Mouse (Mus musculus): ENCODE data around the gene Msl1. TPM values are rescaled to one million over a fixed set of nuclear protein-coding genes. Genes with fewer than 3 reads are reported as not detected.
A peak's percentile ranks its signal among the peaks of the same experiment; 100 is the strongest.

The Msl1 gene
- polyA plus RNA-seq, 1 experiment from 2014 or later, result 25.0 TPM

GRCm38 (mm10) chr11:98767276-98767675, 28.0 kb upstream of the Msl1 start:
- peak overlapping the region; percentile 14; the same call in 1 of the 2 replicates for H3K9ac ChIP-seq (replicated peaks; ENCODE audit: low read length)
- no peak overlapping the region for H3K4me3 ChIP-seq (replicated peaks; ENCODE audit: low read depth, low read length)
- DNase-seq, result peak; percentile 69
- H3K4me2 ChIP-seq (ENCODE audit: low read length), result no peak overlapping the region
- H3K27me3 ChIP-seq (ENCODE audit: control insufficient read depth, insufficient read depth, low read length), result no peaks in the 10 kb centered on the region
- WGBS, result 22% methylated on average over 9 of the region's 9 CpGs
- peak; percentile 55 for ATAC-seq (ENCODE audit: low FRiP score, low TSS enrichment)
- peaks cover 65% of the 10 kb centered on the region for H3K36me3 ChIP-seq (ENCODE audit: control insufficient read depth, insufficient read depth, low read length)
- H3K4me1 ChIP-seq (ENCODE audit: control insufficient read depth, insufficient read depth, low read length), result peaks cover 31% of the 10 kb centered on the region
- H3K9me3 ChIP-seq (ENCODE audit: control insufficient read depth, low read length), result no peaks in the 10 kb centered on the region
- H3K27ac ChIP-seq (replicated peaks; ENCODE audit: low read depth, low read length), result peak overlapping the region; percentile 21

- H3K4me1 ChIP-seq (ENCODE audit: control insufficient read depth, insufficient read depth, low read length), result peaks cover 31% of the 10 kb centered on the region
- no peak overlapping the region for H3K4me3 ChIP-seq (replicated peaks; ENCODE audit: low read depth, low read length)
- peaks cover 62% of the 10 kb centered on the region for H3K36me3 ChIP-seq (ENCODE audit: control insufficient read depth, insufficient read depth, low read length)
- peak overlapping the region; percentile 75 for H3K27ac ChIP-seq (replicated peaks; ENCODE audit: low read depth, low read length)
- ATAC-seq (ENCODE audit: low FRiP score, low TSS enrichment), result no peak
- H3K9ac ChIP-seq (replicated peaks; ENCODE audit: low read length), result 0 out of 2 replicates have a peak overlapping the region, but pooled peaks have one; percentile 23
- H3K4me2 ChIP-seq (ENCODE audit: low read length), result peak overlapping the region; percentile 41
- H3K27me3 ChIP-seq (ENCODE audit: control insufficient read depth, insufficient read depth, low read length), result no peaks in the 10 kb centered on the region
- no peaks in the 10 kb centered on the region for H3K9me3 ChIP-seq (ENCODE audit: control insufficient read depth, low read length)
- 11% methylated on average over 4 of the region's 4 CpGs for WGBS
- peak; percentile 41 for DNase-seq
Observed at GRCm38 (mm10) chr11:98767713-98768112, 27.6 kb upstream of the Msl1 start.

GRCm38 (mm10) chr11:98768127-98769006, 26.9 kb upstream of the Msl1 start:
- WGBS, result 22% methylated on average over 37 of the region's 39 CpGs
- H3K4me3 ChIP-seq (replicated peaks; ENCODE audit: low read depth, low read length), result peak overlapping the region; percentile 12; the same call in 1 of the 2 replicates

GRCm38 (mm10) chr11:98769007-98769954, 26.0 kb upstream of the Msl1 start:
- 92% methylated on average over 25 of the region's 25 CpGs for WGBS
- Histone ChIP-seq H3K36me3 (ENCODE audit: control insufficient read depth, insufficient read depth, low read length) (peaks cover 46% of the 10 kb centered on the region), H3K4me2 (ENCODE audit: low read length) (no peak overlapping the region; the same call in 1 of the 2 replicates), H3K9ac (replicated peaks; ENCODE audit: low read length) (no peak overlapping the region), H3K27ac (replicated peaks; ENCODE audit: low read depth, low read length) (0 out of 2 replicates have a peak overlapping the region, but pooled peaks have one; percentile 75), H3K4me3 (replicated peaks; ENCODE audit: low read depth, low read length) (no peak overlapping the region), H3K4me1 (ENCODE audit: control insufficient read depth, insufficient read depth, low read length) (peaks cover 43% of the 10 kb centered on the region), H3K9me3 (ENCODE audit: control insufficient read depth, low read length) (no peaks in the 10 kb centered on the region), H3K27me3 (ENCODE audit: control insufficient read depth, insufficient read depth, low read length) (no peaks in the 10 kb centered on the region)
- no peak for DNase-seq
- ATAC-seq (ENCODE audit: low FRiP score, low TSS enrichment), result no peak

More at GRCm38 (mm10) chr11:98768127-98769006, 26.9 kb upstream of the Msl1 start:
- Histone ChIP-seq H3K4me2 (ENCODE audit: low read length) (peak overlapping the region; percentile 41), H3K4me1 (ENCODE audit: control insufficient read depth, insufficient read depth, low read length) (peaks cover 34% of the 10 kb centered on the region), H3K9me3 (ENCODE audit: control insufficient read depth, low read length) (no peaks in the 10 kb centered on the region), H3K9ac (replicated peaks; ENCODE audit: low read length) (0 out of 2 replicates have a peak overlapping the region, but pooled peaks have one; percentile 23), H3K27me3 (ENCODE audit: control insufficient read depth, insufficient read depth, low read length) (no peaks in the 10 kb centered on the region), H3K36me3 (ENCODE audit: control insufficient read depth, insufficient read depth, low read length) (peaks cover 55% of the 10 kb centered on the region), H3K27ac (replicated peaks; ENCODE audit: low read depth, low read length) (peak overlapping the region; percentile 75)
- ATAC-seq (ENCODE audit: low FRiP score, low TSS enrichment) (no peak), DNase-seq (peak; percentile 50)

GRCm38 (mm10) chr11:98770096-98770975, 25.0 kb upstream of the Msl1 start:
- Histone ChIP-seq H3K4me3 (replicated peaks; ENCODE audit: low read depth, low read length) (no peak overlapping the region), H3K27me3 (ENCODE audit: control insufficient read depth, insufficient read depth, low read length) (no peaks in the 10 kb centered on the region), H3K4me2 (ENCODE audit: low read length) (no peak overlapping the region), H3K4me1 (ENCODE audit: control insufficient read depth, insufficient read depth, low read length) (peaks cover 49% of the 10 kb centered on the region), H3K36me3 (ENCODE audit: control insufficient read depth, insufficient read depth, low read length) (peaks cover 35% of the 10 kb centered on the region), H3K9ac (replicated peaks; ENCODE audit: low read length) (no peak overlapping the region), H3K9me3 (ENCODE audit: control insufficient read depth, low read length) (no peaks in the 10 kb centered on the region), H3K27ac (replicated peaks; ENCODE audit: low read depth, low read length) (no peak overlapping the region)
- ATAC-seq (ENCODE audit: low FRiP score, low TSS enrichment), result no peak
- WGBS, result 94% methylated on average over 26 of the region's 26 CpGs
- DNase-seq, result no peak

GRCm38 (mm10) chr11:98771131-98771530, 24.2 kb upstream of the Msl1 start:
- no peak overlapping the region for H3K4me3 ChIP-seq (replicated peaks; ENCODE audit: low read depth, low read length)
- no peak overlapping the region for H3K4me2 ChIP-seq (ENCODE audit: low read length)
- no peak overlapping the region for H3K9ac ChIP-seq (replicated peaks; ENCODE audit: low read length)
- no peaks in the 10 kb centered on the region for H3K9me3 ChIP-seq (ENCODE audit: control insufficient read depth, low read length)
- ATAC-seq (ENCODE audit: low FRiP score, low TSS enrichment) (no peak), DNase-seq (no peak)
- H3K27me3 ChIP-seq (ENCODE audit: control insufficient read depth, insufficient read depth, low read length), result no peaks in the 10 kb centered on the region
- no peak overlapping the region for H3K27ac ChIP-seq (replicated peaks; ENCODE audit: low read depth, low read length)
- H3K36me3 ChIP-seq (ENCODE audit: control insufficient read depth, insufficient read depth, low read length), result peaks cover 32% of the 10 kb centered on the region
- H3K4me1 ChIP-seq (ENCODE audit: control insufficient read depth, insufficient read depth, low read length), result peaks cover 47% of the 10 kb centered on the region
- WGBS, result 94% methylated on average over 18 of the region's 18 CpGs

GRCm38 (mm10) chr11:98771844-98772525, 23.3 kb upstream of the Msl1 start:
- Histone ChIP-seq H3K4me3 (replicated peaks; ENCODE audit: low read depth, low read length) (no peak overlapping the region), H3K27ac (replicated peaks; ENCODE audit: low read depth, low read length) (no peak overlapping the region)

More at GRCm38 (mm10) chr11:98771844-98772525, 23.3 kb upstream of the Msl1 start:
- DNase-seq, result no peak
- ATAC-seq (ENCODE audit: low FRiP score, low TSS enrichment), result no peak
- Histone ChIP-seq H3K36me3 (ENCODE audit: control insufficient read depth, insufficient read depth, low read length) (peaks cover 32% of the 10 kb centered on the region), H3K4me2 (ENCODE audit: low read length) (no peak overlapping the region), H3K9ac (replicated peaks; ENCODE audit: low read length) (no peak overlapping the region), H3K27me3 (ENCODE audit: control insufficient read depth, insufficient read depth, low read length) (no peaks in the 10 kb centered on the region), H3K4me1 (ENCODE audit: control insufficient read depth, insufficient read depth, low read length) (peaks cover 45% of the 10 kb centered on the region), H3K9me3 (ENCODE audit: control insufficient read depth, low read length) (no peaks in the 10 kb centered on the region)
- WGBS, result 96% methylated on average over 11 of the region's 11 CpGs

Measured in midbrain, embryonic 14.5 days (tissue).